Mouse (Mus musculus): ENCODE results near the gene Cln6. TPM values are rescaled to one million over a fixed set of nuclear protein-coding genes. Genes with fewer than 3 reads are reported as not detected.
"Not testable (repeated sequence)": the region's sequence is repeated elsewhere in the genome, so short reads cannot be mapped to it uniquely, and the experiment has no call there.

Gene Cln6
- total RNA-seq (2014; rRNA removed) = 1.2 and 2.3 TPM in 2 replicates
- polyA plus RNA-seq (2012; rRNA removed) = 4.6 and 9.1 TPM in 2 replicates

GRCm38 (mm10) chr9:62838506-62839171 is at the start of gene Cln6:
Gene Cln6, plus strand, starts transcription at chr9:62838785.
- Histone ChIP-seq H3K79me2 (ENCODE audit: control insufficient read depth, insufficient read depth, low read length) (no peaks in the 10 kb centered on the region), H3K9ac (ENCODE audit: low read depth, low read length) (peak within 1 kb of the TSS; percentile 87), H3K27me3 (ENCODE audit: control insufficient read depth, insufficient read depth, low read length) (no peaks in the 10 kb centered on the region), H3K4me1 (ENCODE audit: control insufficient read depth, insufficient read depth, low read length) (peaks cover 2% of the 10 kb centered on the region), H3K27ac (replicated peaks; ENCODE audit: insufficient read depth, low read depth, low read length) (peak within 1 kb of the TSS; percentile 42), H3K4me3 (ENCODE audit: insufficient read depth, low read depth, low read length) (peak within 1 kb of the TSS; percentile 65), H3K36me3 (ENCODE audit: control insufficient read depth, insufficient read depth, low read length) (no peaks in the 10 kb centered on the region)
- TF ChIP-seq POLR2A (IDR thresholded peaks at IDR 0.05; ENCODE audit: extremely low read depth, insufficient read depth, low read length) (no peak), CTCF (IDR thresholded peaks at IDR 0.05; ENCODE audit: low read depth, low read length) (no peak)
- WGBS = 1% methylated on average over 48 of the region's 48 CpGs
- peak; percentile 79 for DNase-seq (ENCODE audit: extremely low read depth, low read depth, low spot score)

GRCm38 (mm10) chr9:62789856-62790255 is 48.7 kb upstream of the Cln6 start:
- WGBS = 98% methylated on average over 12 of the region's 12 CpGs
- Histone ChIP-seq H3K27ac (replicated peaks; ENCODE audit: insufficient read depth, low read depth, low read length) (no peak overlapping the region), H3K36me3 (ENCODE audit: control insufficient read depth, insufficient read depth, low read length) (peaks cover 4% of the 10 kb centered on the region; the same call in 1 of the 2 replicates), H3K79me2 (ENCODE audit: control insufficient read depth, insufficient read depth, low read length) (no peaks in the 10 kb centered on the region), H3K4me3 (ENCODE audit: insufficient read depth, low read depth, low read length) (no peak overlapping the region), H3K9ac (ENCODE audit: low read depth, low read length) (no peak overlapping the region), H3K4me1 (ENCODE audit: control insufficient read depth, insufficient read depth, low read length) (no peaks in the 10 kb centered on the region), H3K27me3 (ENCODE audit: control insufficient read depth, insufficient read depth, low read length) (no peaks in the 10 kb centered on the region)
- TF ChIP-seq POLR2A (IDR thresholded peaks at IDR 0.05; ENCODE audit: extremely low read depth, insufficient read depth, low read length) = no peak
- no peak for TF ChIP-seq CTCF (IDR thresholded peaks at IDR 0.05; ENCODE audit: low read depth, low read length)
- no peak for DNase-seq (ENCODE audit: extremely low read depth, low read depth, low spot score)

- WGBS = 83% methylated on average over 2 of the region's 2 CpGs
- not testable (repeated sequence) for H3K9ac ChIP-seq (ENCODE audit: low read depth, low read length)
Measured at GRCm38 (mm10) chr9:62799218-62799617, 39.4 kb upstream of the Cln6 start.

GRCm38 (mm10) chr9:62810095-62810494 is 28.5 kb upstream of the Cln6 start:
- DNase-seq (ENCODE audit: extremely low read depth, low read depth, low spot score) = no peak
- Histone ChIP-seq H3K36me3 (ENCODE audit: control insufficient read depth, insufficient read depth, low read length) (no peaks in the 10 kb centered on the region), H3K4me3 (ENCODE audit: insufficient read depth, low read depth, low read length) (peak overlapping the region; percentile 83; the same call in 1 of the 2 replicates), H3K9ac (ENCODE audit: low read depth, low read length) (no peak overlapping the region), H3K79me2 (ENCODE audit: control insufficient read depth, insufficient read depth, low read length) (peaks cover 24% of the 10 kb centered on the region), H3K4me1 (ENCODE audit: control insufficient read depth, insufficient read depth, low read length) (peaks cover 6% of the 10 kb centered on the region), H3K27me3 (ENCODE audit: control insufficient read depth, insufficient read depth, low read length) (no peaks in the 10 kb centered on the region), H3K27ac (replicated peaks; ENCODE audit: insufficient read depth, low read depth, low read length) (no peak overlapping the region)
- TF ChIP-seq POLR2A (IDR thresholded peaks at IDR 0.05; ENCODE audit: extremely low read depth, insufficient read depth, low read length) (no peak), CTCF (IDR thresholded peaks at IDR 0.05; ENCODE audit: low read depth, low read length) (no peak)
- WGBS = 17% methylated on average over 8 of the region's 8 CpGs

More at GRCm38 (mm10) chr9:62799218-62799617, 39.4 kb upstream of the Cln6 start:
- H3K36me3 ChIP-seq (ENCODE audit: control insufficient read depth, insufficient read depth, low read length); H3K79me2 ChIP-seq (ENCODE audit: control insufficient read depth, insufficient read depth, low read length); H3K27ac ChIP-seq (replicated peaks; ENCODE audit: insufficient read depth, low read depth, low read length); DNase-seq (ENCODE audit: extremely low read depth, low read depth, low spot score); H3K4me1 ChIP-seq (ENCODE audit: control insufficient read depth, insufficient read depth, low read length); H3K4me3 ChIP-seq (ENCODE audit: insufficient read depth, low read depth, low read length); H3K27me3 ChIP-seq (ENCODE audit: control insufficient read depth, insufficient read depth, low read length): not testable (repeated sequence)

GRCm38 (mm10) chr9:62810543-62811515 is 27.8 kb upstream of the Cln6 start:
- TF ChIP-seq POLR2A (IDR thresholded peaks at IDR 0.05; ENCODE audit: extremely low read depth, insufficient read depth, low read length) (no peak), CTCF (IDR thresholded peaks at IDR 0.05; ENCODE audit: low read depth, low read length) (peak; percentile 1; the same call in 1 of the 2 replicates)
- Histone ChIP-seq H3K4me3 (ENCODE audit: insufficient read depth, low read depth, low read length) (peak overlapping the region; percentile 83), H3K27ac (replicated peaks; ENCODE audit: insufficient read depth, low read depth, low read length) (no peak overlapping the region; the same call in none of the 2 replicates), H3K4me1 (ENCODE audit: control insufficient read depth, insufficient read depth, low read length) (peaks cover 6% of the 10 kb centered on the region), H3K36me3 (ENCODE audit: control insufficient read depth, insufficient read depth, low read length) (no peaks in the 10 kb centered on the region), H3K9ac (ENCODE audit: low read depth, low read length) (peak overlapping the region; percentile 76), H3K27me3 (ENCODE audit: control insufficient read depth, insufficient read depth, low read length) (no peaks in the 10 kb centered on the region), H3K79me2 (ENCODE audit: control insufficient read depth, insufficient read depth, low read length) (peaks cover 24% of the 10 kb centered on the region)
- DNase-seq (ENCODE audit: extremely low read depth, low read depth, low spot score) = peak; percentile 36
- WGBS = under 1% methylated on average over 58 of the region's 58 CpGs

All from liver, adult 2 months (tissue).